Mouse (Mus musculus): ENCODE measurements around the gene Gm2042.
"Not testable (repeated sequence)": the region's sequence is repeated elsewhere in the genome, so short reads cannot be mapped to it uniquely, and the experiment has no call there.

Gm2042 gene

GRCm38 (mm10) chr12:87953780-87954179 is at the start of gene Gm2042:
Gene Gm2042 (plus strand): TSS chr12:87954080.
- DNase-seq (ENCODE audit: low spot score in 2 of 2), result not testable (repeated sequence)

GRCm38 (mm10) chr12:87919721-87920120 is 34.2 kb upstream of the Gm2042 start, which contains the start of gene Gm2035:
Gene Gm2035 (minus strand): TSS chr12:87919857.
- DNase-seq (ENCODE audit: low spot score in 2 of 2), result not testable (repeated sequence)

- DNase-seq (ENCODE audit: low spot score in 2 of 2), result not testable (repeated sequence)
These were observed 30.1 kb downstream of the Gm2042 start for GRCm38 (mm10) chr12:87984000-87984399.

DNA sequence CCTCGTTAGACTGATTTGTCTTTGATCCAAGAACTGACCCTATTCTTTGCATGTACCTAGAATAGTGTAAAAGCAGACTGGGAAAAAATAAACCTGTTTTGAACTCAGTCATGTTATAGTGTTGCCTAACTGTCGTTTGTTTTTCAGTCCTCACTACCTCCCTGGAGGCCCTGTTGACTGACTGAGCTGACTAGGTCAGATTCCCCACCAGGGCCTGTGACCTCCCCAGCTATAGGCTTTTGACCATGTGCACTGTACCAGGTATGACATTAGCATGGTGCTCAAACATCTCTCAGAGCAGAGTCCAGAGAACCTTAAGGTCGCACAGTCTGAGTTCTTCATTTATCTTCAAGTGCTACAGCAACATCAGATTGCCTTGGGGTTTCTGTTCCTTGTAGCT is 50.2 kb downstream of the Gm2042 start:
- DNase-seq (ENCODE audit: low spot score in 2 of 2), result not testable (repeated sequence)

Measured in frontal cortex, postnatal 25 days (tissue).